Mouse (Mus musculus): ENCODE data around the gene Trim31.
"Not testable (repeated sequence)": the region's sequence is repeated elsewhere in the genome, so short reads cannot be mapped to it uniquely, and the experiment has no call there.

Gene Trim31

GRCm38 (mm10) chr17:36897552-36898205 is at the start of gene Trim31:
Trim31 (plus strand) TSS chr17:36898118.
- no peak for DNase-seq (ENCODE audit: low spot score)

GRCm38 (mm10) chr17:36848911-36849310 is 49.0 kb upstream of the Trim31 start:
- no peak for DNase-seq (ENCODE audit: low spot score)

GRCm38 (mm10) chr17:36849992-36850391 is 47.9 kb upstream of the Trim31 start:
- DNase-seq (ENCODE audit: low spot score), result no peak

GRCm38 (mm10) chr17:36851200-36851599 is 46.7 kb upstream of the Trim31 start:
- no peak for DNase-seq (ENCODE audit: low spot score)

GRCm38 (mm10) chr17:36851627-36852026 is 46.3 kb upstream of the Trim31 start:
- no peak for DNase-seq (ENCODE audit: low spot score)

GRCm38 (mm10) chr17:36855484-36855883 is 42.4 kb upstream of the Trim31 start:
- DNase-seq (ENCODE audit: low spot score), result no peak

- DNase-seq (ENCODE audit: low spot score), result no peak
These were observed 41.7 kb upstream of the Trim31 start for GRCm38 (mm10) chr17:36856236-36856635.

- no peak for DNase-seq (ENCODE audit: low spot score)
These were observed 39.7 kb upstream of the Trim31 start for GRCm38 (mm10) chr17:36858181-36858580.

- no peak for DNase-seq (ENCODE audit: low spot score)
These were observed 36.2 kb upstream of the Trim31 start for GRCm38 (mm10) chr17:36861680-36862079.

GRCm38 (mm10) chr17:36866719-36867527 is 31.0 kb upstream of the Trim31 start, which contains the start of gene Trim15:
Trim15 (minus strand) TSS chr17:36867210.
- DNase-seq (ENCODE audit: low spot score), result no peak

- DNase-seq (ENCODE audit: low spot score), result peak; percentile 19
These were observed 29.1 kb upstream of the Trim31 start for GRCm38 (mm10) chr17:36868836-36869235.

- DNase-seq (ENCODE audit: low spot score), result peak; percentile 79
These were observed 28.5 kb upstream of the Trim31 start, which contains the start of gene Trim10 for GRCm38 (mm10) chr17:36869284-36869954. Trim10 (plus strand) TSS chr17:36869574.

- DNase-seq (ENCODE audit: low spot score), result peak; percentile 75
These were observed 27.7 kb upstream of the Trim31 start for GRCm38 (mm10) chr17:36869955-36870810.

- DNase-seq (ENCODE audit: low spot score), result no peak
These were observed 23.3 kb upstream of the Trim31 start for GRCm38 (mm10) chr17:36874636-36875035.

- no peak for DNase-seq (ENCODE audit: low spot score)
These were observed 14.6 kb upstream of the Trim31 start for GRCm38 (mm10) chr17:36883350-36883749.

GRCm38 (mm10) chr17:36885132-36885790 is 12.7 kb upstream of the Trim31 start:
- DNase-seq (ENCODE audit: low spot score), result no peak

GRCm38 (mm10) chr17:36890073-36890903 is 7.6 kb upstream of the Trim31 start, which contains the start of gene Trim40:
Trim40 (minus strand) TSS chr17:36890123.
- no peak for DNase-seq (ENCODE audit: low spot score)

GRCm38 (mm10) chr17:36891496-36891895 is 6.4 kb upstream of the Trim31 start:
- DNase-seq (ENCODE audit: low spot score), result not testable (repeated sequence)

GRCm38 (mm10) chr17:36892362-36892761 is 5.6 kb upstream of the Trim31 start:
- DNase-seq (ENCODE audit: low spot score), result no peak

GRCm38 (mm10) chr17:36893387-36893786 is 4.5 kb upstream of the Trim31 start:
- DNase-seq (ENCODE audit: low spot score), result no peak

Data from spleen, adult 12 weeks (tissue).